Mouse (Mus musculus): ENCODE results near the gene Scaper.

DNA sequence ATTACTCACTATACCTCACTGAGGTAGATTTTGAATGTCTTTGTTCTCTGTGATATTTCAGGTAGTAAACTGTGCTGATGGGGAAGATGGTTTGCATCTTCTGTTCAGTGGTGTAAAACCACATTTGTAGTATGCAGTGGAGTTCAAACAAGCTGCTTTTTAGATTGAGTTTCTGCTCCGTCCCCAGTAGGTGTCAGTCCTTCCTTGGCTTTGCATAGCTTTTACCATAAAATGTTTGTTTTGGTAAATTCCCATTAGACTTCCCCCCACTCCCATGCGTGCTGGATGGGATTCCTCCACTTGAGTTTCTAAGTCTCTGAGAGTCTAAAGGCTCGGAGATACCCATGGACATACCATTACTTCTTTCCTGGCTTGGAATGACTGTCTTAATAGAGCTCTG, 231.3 kb downstream of the Scaper start:
- TF ChIP-seq CTCF (conservative IDR thresholded peaks at IDR 0.05; ENCODE audit: low read length) (no peak), POU5F1 (IDR thresholded peaks at IDR 0.05; ENCODE audit: borderline replicate concordance, low read length) (no peak), NANOG (IDR thresholded peaks at IDR 0.05; ENCODE audit: borderline replicate concordance, low read length) (no peak)

Data from E14TG2a.4 (cell line).